Mouse (Mus musculus) CH12.LX (cell line): ENCODE results near the gene Prmt1. TPM values are rescaled to one million over a fixed set of nuclear protein-coding genes. Genes with fewer than 3 reads are reported as not detected.

Experiments
- DNase-seq: peaks from one replicate; pipeline ENCODE4 v3.0.0-alpha.2; 2013; ENCODE audit errors: extremely low read depth
- H3K27ac ChIP-seq: 2 replicates; pipeline ENCODE4 v1.5.1; 2012; ENCODE audit warnings: low read depth, mild to moderate bottlenecking, control low read depth, moderate library complexity; ENCODE audit not compliant: insufficient read depth
- H3K27me3 ChIP-seq: replicated peaks from 2 replicates; pipeline ENCODE3; 2012; ENCODE audit warnings: inconsistent platforms
- H3K36me3 ChIP-seq, 2 experiments: replicated peaks in 1 of 2; 2 replicates each; pipeline versions ENCODE3 to v1.6.1; 2012; ENCODE audit warnings: inconsistent platforms in 1 of 2, low read length in 1 of 2, mild to moderate bottlenecking in 1 of 2, mixed read lengths in 1 of 2, moderate library complexity in 1 of 2; ENCODE audit not compliant: control insufficient read depth in 1 of 2, insufficient read depth in 1 of 2
- H3K4me1 ChIP-seq, 2 experiments: 2 replicates each; pipeline ENCODE4 v1.6.1; 2012; ENCODE audit warnings: inconsistent platforms in 1 of 2, moderate library complexity in 1 of 2; ENCODE audit not compliant: insufficient read depth in 2 of 2, control insufficient read depth in 1 of 2
- H3K4me2 ChIP-seq: 2 replicates; pipeline ENCODE4 v1.6.1; 2012; ENCODE audit warnings: low read depth, mild to moderate bottlenecking, control low read depth; ENCODE audit not compliant: poor library complexity, insufficient read depth, severe bottlenecking
- H3K4me3 ChIP-seq, 3 experiments: fragments of 150-350 bp in 1 of 3; sonication (generic) in 1 of 3; replicated peaks in 1 of 3; 2 replicates each; pipeline versions ENCODE3 to v1.5.1; 2011 to 2012; ENCODE audit warnings: low read depth in 2 of 3, low read length in 2 of 3, mild to moderate bottlenecking in 2 of 3, moderate library complexity in 2 of 3, control low read depth in 1 of 3, improper control_type of control experiment in 1 of 3, inconsistent platforms in 1 of 3, mixed read lengths in 1 of 3; ENCODE audit not compliant: poor library complexity in 1 of 3
- H3K79me2 ChIP-seq: replicated peaks from 2 replicates; pipeline ENCODE4 v1.6.1; 2012; ENCODE audit warnings: mild to moderate bottlenecking, moderate library complexity; ENCODE audit not compliant: control insufficient read depth, poor library complexity, insufficient read depth, severe bottlenecking; ENCODE audit errors: extremely low read depth
- H3K9ac ChIP-seq: 2 replicates; pipeline ENCODE4 v1.6.1; 2012; ENCODE audit warnings: low read depth, mild to moderate bottlenecking, control low read depth, moderate library complexity; ENCODE audit not compliant: insufficient read depth
- H3K9me3 ChIP-seq: replicated peaks from 2 replicates; pipeline ENCODE3; 2012; ENCODE audit warnings: low read length, inconsistent platforms, mixed read lengths
- CHD2 ChIP-seq: IDR thresholded peaks from 2 replicates; pipeline ENCODE4 v1.6.1; 2011; ENCODE audit warnings: low read length, improper control_type of control experiment
- ELF1 ChIP-seq: IDR thresholded peaks from 2 replicates; pipeline ENCODE4 v1.6.1; 2014; ENCODE audit warnings: low read depth, mild to moderate bottlenecking, inconsistent platforms, low read length, improper control_type of control experiment
- ETS1 ChIP-seq: conservative IDR thresholded peaks from 2 replicates; pipeline ENCODE4 v1.6.1; 2012; ENCODE audit warnings: low read depth, mild to moderate bottlenecking, inconsistent platforms, low read length, improper control_type of control experiment, moderate library complexity
- IRF4 ChIP-seq: IDR thresholded peaks from 2 replicates; pipeline ENCODE4 v1.6.1; 2014; ENCODE audit warnings: low read depth, mild to moderate bottlenecking, inconsistent platforms, low read length, improper control_type of control experiment
- JUND ChIP-seq: conservative IDR thresholded peaks from 2 replicates; pipeline ENCODE4 v1.6.1; 2011; ENCODE audit warnings: low read depth, low read length, improper control_type of control experiment
- KAT2A ChIP-seq: IDR thresholded peaks from 2 replicates; pipeline ENCODE4 v1.6.1; 2012; ENCODE audit warnings: low read length, improper control_type of control experiment, inconsistent platforms; ENCODE audit not compliant: insufficient replicate concordance
- MAFK ChIP-seq: IDR thresholded peaks from 2 replicates; pipeline ENCODE4 v1.6.1; 2011; ENCODE audit warnings: low read length, improper control_type of control experiment; ENCODE audit not compliant: insufficient replicate concordance
- MAX ChIP-seq: IDR thresholded peaks from 2 replicates; pipeline ENCODE4 v1.6.1; 2011; ENCODE audit warnings: low read length, improper control_type of control experiment
- MAZ ChIP-seq: IDR thresholded peaks from 2 replicates; pipeline ENCODE4 v1.6.1; 2012; ENCODE audit warnings: low read depth, mild to moderate bottlenecking, inconsistent platforms, low read length, improper control_type of control experiment, moderate library complexity
- MXI1 ChIP-seq: IDR thresholded peaks from 2 replicates; pipeline ENCODE4 v1.6.1; 2011; ENCODE audit warnings: mild to moderate bottlenecking, low read depth, low read length, improper control_type of control experiment
- NELFE ChIP-seq: IDR thresholded peaks from 2 replicates; pipeline ENCODE4 v1.6.1; 2011; ENCODE audit warnings: low read depth, low read length, improper control_type of control experiment
- NRF1 ChIP-seq: IDR thresholded peaks from 2 replicates; pipeline ENCODE4 v1.6.1; 2014; ENCODE audit warnings: low read depth, mild to moderate bottlenecking, inconsistent platforms, low read length, improper control_type of control experiment, moderate library complexity
- POLR2A ChIP-seq: IDR thresholded peaks from 2 replicates; pipeline ENCODE4 v1.6.1; 2011; ENCODE audit warnings: low read depth, mild to moderate bottlenecking, improper control_type of control experiment, low read length
- RCOR1 ChIP-seq: conservative IDR thresholded peaks from 2 replicates; pipeline ENCODE4 v1.6.1; 2012; ENCODE audit warnings: low read depth, mild to moderate bottlenecking, inconsistent platforms, low read length, improper control_type of control experiment
- SIN3A ChIP-seq: IDR thresholded peaks from 2 replicates; pipeline ENCODE4 v1.6.1; 2012; ENCODE audit warnings: low read length, improper control_type of control experiment, inconsistent platforms
- USF2 ChIP-seq: conservative IDR thresholded peaks from 2 replicates; pipeline ENCODE4 v1.6.1; 2011; ENCODE audit warnings: low read depth, low read length, improper control_type of control experiment
- ZC3H11A ChIP-seq: IDR thresholded peaks from 2 replicates; pipeline ENCODE4 v1.6.1; 2012; ENCODE audit warnings: low read depth, mild to moderate bottlenecking, inconsistent platforms, low read length, improper control_type of control experiment
- ZKSCAN1 ChIP-seq: IDR thresholded peaks from 2 replicates; pipeline ENCODE4 v1.6.1; 2012; ENCODE audit warnings: low read depth, inconsistent platforms, low read length, improper control_type of control experiment, borderline replicate concordance
- ZMIZ1 ChIP-seq: IDR thresholded peaks from 2 replicates; pipeline ENCODE4 v1.6.1; 2012; ENCODE audit warnings: low read depth, mild to moderate bottlenecking, inconsistent platforms, low read length, improper control_type of control experiment
- ZNF384 ChIP-seq: IDR thresholded peaks from 2 replicates; pipeline ENCODE4 v1.6.1; 2012; ENCODE audit warnings: low read depth, low read length, improper control_type of control experiment, inconsistent platforms
- dilution Hi-C: fragments of 300-500 bp; cut with MboI; formaldehyde crosslinking; loops from 2 replicates; pipeline ENCODE4 v1.14.3; 2020; ENCODE audit warnings: low sequenced_read_pairs; ENCODE audit not compliant: extremely low pct_unique_long_range_greater_than_20kb, extremely low pct_ligation_motif_present
- in situ Hi-C: fragments of 300-500 bp; cut with MboI; formaldehyde crosslinking; loops from 3 replicates; pipeline ENCODE4 v1.14.3; 2019; ENCODE audit warnings: low sequenced_read_pairs, low pct_ligation_motif_present, low pct_unique_long_range_greater_than_20kb, mixed read lengths
- polyA plus RNA-seq: library from polyadenylated mRNA; unstranded; fragments of >175 nt; gene quantifications from 2 replicates; pipeline ENCODE4 v1.2.1, GENCODE M21; 2012; ENCODE audit warnings: low read depth; ENCODE audit not compliant: insufficient read length
- total RNA-seq, 2 experiments: library from RNA; depleted of rRNA; stranded (reverse); fragments of 300-350 nt in 1 of 2; fragments of >200 nt in 1 of 2; gene quantifications; 2 replicates each; pipeline ENCODE4 v1.2.3; 2012 to 2014

Prmt1 gene
- total and polyA plus RNA-seq, 3 experiments = 231 to 642 (median 340) TPM

- no peak overlapping the region for H3K9ac ChIP-seq
- no peak for TF ChIP-seq ZNF384
- TF ChIP-seq ZMIZ1 = no peak
- TF ChIP-seq SIN3A = no peak
- TF ChIP-seq ELF1 = no peak
- TF ChIP-seq, all 38 proteins: peak for 0
- in situ Hi-C loops = no loop called here
- H3K36me3 ChIP-seq = peaks cover 71 to 95% of the 10 kb centered on the region in 2 experiments
- no peaks in the 10 kb centered on the region; the same call in none of the 2 replicates for H3K79me2 ChIP-seq
- no peaks in the 10 kb centered on the region for H3K4me1 ChIP-seq
- H3K4me2 ChIP-seq = no peak overlapping the region
- no peak overlapping the region for H3K27ac ChIP-seq
- H3K9me3 ChIP-seq = no peaks in the 10 kb centered on the region
- no peak for DNase-seq
- H3K4me3 ChIP-seq = no peak overlapping the region
- dilution Hi-C loops = no loop called here
- H3K27me3 ChIP-seq = no peaks in the 10 kb centered on the region
Observed at GRCm38 (mm10) chr7:45035631-45036030, 49.3 kb upstream of the Prmt1 start.

- H3K9me3 ChIP-seq = no peaks in the 10 kb centered on the region
- in situ Hi-C loops = no loop called here
- H3K9ac ChIP-seq = no peak overlapping the region
- H3K4me2 ChIP-seq = no peak overlapping the region
- H3K27ac ChIP-seq = no peak overlapping the region
- no peaks in the 10 kb centered on the region for H3K4me1 ChIP-seq
- peaks cover 76 to 96% of the 10 kb centered on the region in 2 experiments for H3K36me3 ChIP-seq
- no peak overlapping the region for H3K4me3 ChIP-seq
- H3K79me2 ChIP-seq = no peaks in the 10 kb centered on the region; the same call in none of the 2 replicates
- dilution Hi-C loops = no loop called here
- TF ChIP-seq ZMIZ1 = no peak
- TF ChIP-seq MAFK = no peak
- TF ChIP-seq JUND = no peak
- TF ChIP-seq NRF1 = no peak
- no peak for TF ChIP-seq POLR2A
- TF ChIP-seq ZKSCAN1 = no peak
- no peak for TF ChIP-seq MAX
- TF ChIP-seq KAT2A = no peak
- TF ChIP-seq NELFE = no peak
- no peak for TF ChIP-seq CHD2
- no peak for TF ChIP-seq ETS1
- TF ChIP-seq IRF4 = no peak
- TF ChIP-seq MAZ = no peak
- no peak for TF ChIP-seq RCOR1
- TF ChIP-seq USF2 = no peak
- TF ChIP-seq ZC3H11A = no peak
- no peak for TF ChIP-seq MXI1
- TF ChIP-seq, all 38 proteins: peak for 0
- H3K27me3 ChIP-seq = no peaks in the 10 kb centered on the region
- no peak for DNase-seq
Observed at GRCm38 (mm10) chr7:45033722-45034359, 47.5 kb upstream of the Prmt1 start.
